Mouse (Mus musculus): ENCODE results near the gene Gm16223.

DNA sequence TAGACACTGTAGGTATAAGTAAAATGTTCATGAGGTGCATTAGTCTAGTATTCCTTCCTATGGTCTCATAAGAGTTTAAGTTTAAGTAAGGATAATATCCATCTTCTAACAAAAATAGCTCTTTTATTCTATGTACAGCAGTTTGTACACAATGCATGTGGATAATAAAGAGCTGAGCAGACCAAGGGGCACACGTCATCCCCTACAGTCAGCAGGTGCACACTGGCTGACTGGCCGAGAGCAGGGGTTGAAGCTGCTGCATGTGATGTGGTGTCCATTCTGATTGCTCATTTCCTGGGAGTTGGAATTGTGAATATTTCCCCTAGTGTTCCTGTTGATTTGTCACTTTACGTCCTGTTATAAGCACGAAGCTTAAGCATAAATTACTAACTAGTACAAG is 144.6 kb downstream of the Gm16223 start:
- TF ChIP-seq CTCF (IDR thresholded peaks at IDR 0.05; ENCODE audit: extremely low read depth, insufficient read length, insufficient replicate concordance, low read depth, low read length) (no peak), POLR2A (IDR thresholded peaks at IDR 0.05; ENCODE audit: low read depth, low read length) (no peak)
